Mouse (Mus musculus) CH12.LX (cell line): ENCODE data around the gene Samd13. TPM values are rescaled to one million over a fixed set of nuclear protein-coding genes. Genes with fewer than 3 reads are reported as not detected.

ENCODE experiments used
- DNase-seq: peaks from one replicate; pipeline ENCODE4 v3.0.0-alpha.2; 2013; ENCODE audit errors: extremely low read depth
- H3K27ac ChIP-seq: 2 replicates; pipeline ENCODE4 v1.5.1; 2012; ENCODE audit warnings: low read depth, mild to moderate bottlenecking, control low read depth, moderate library complexity; ENCODE audit not compliant: insufficient read depth
- H3K27me3 ChIP-seq: replicated peaks from 2 replicates; pipeline ENCODE3; 2012; ENCODE audit warnings: inconsistent platforms
- H3K36me3 ChIP-seq, 2 experiments: replicated peaks in 1 of 2; 2 replicates each; pipeline versions ENCODE3 to v1.6.1; 2012; ENCODE audit warnings: inconsistent platforms in 1 of 2, low read length in 1 of 2, mild to moderate bottlenecking in 1 of 2, mixed read lengths in 1 of 2, moderate library complexity in 1 of 2; ENCODE audit not compliant: control insufficient read depth in 1 of 2, insufficient read depth in 1 of 2
- H3K4me1 ChIP-seq, 2 experiments: 2 replicates each; pipeline ENCODE4 v1.6.1; 2012; ENCODE audit warnings: inconsistent platforms in 1 of 2, moderate library complexity in 1 of 2; ENCODE audit not compliant: insufficient read depth in 2 of 2, control insufficient read depth in 1 of 2
- H3K4me2 ChIP-seq: 2 replicates; pipeline ENCODE4 v1.6.1; 2012; ENCODE audit warnings: low read depth, mild to moderate bottlenecking, control low read depth; ENCODE audit not compliant: poor library complexity, insufficient read depth, severe bottlenecking
- H3K4me3 ChIP-seq, 3 experiments: fragments of 150-350 bp in 1 of 3; sonication (generic) in 1 of 3; replicated peaks in 1 of 3; 2 replicates each; pipeline versions ENCODE3 to v1.5.1; 2011 to 2012; ENCODE audit warnings: low read depth in 2 of 3, low read length in 2 of 3, mild to moderate bottlenecking in 2 of 3, moderate library complexity in 2 of 3, control low read depth in 1 of 3, improper control_type of control experiment in 1 of 3, inconsistent platforms in 1 of 3, mixed read lengths in 1 of 3; ENCODE audit not compliant: poor library complexity in 1 of 3
- H3K79me2 ChIP-seq: replicated peaks from 2 replicates; pipeline ENCODE4 v1.6.1; 2012; ENCODE audit warnings: mild to moderate bottlenecking, moderate library complexity; ENCODE audit not compliant: control insufficient read depth, poor library complexity, insufficient read depth, severe bottlenecking; ENCODE audit errors: extremely low read depth
- H3K9ac ChIP-seq: 2 replicates; pipeline ENCODE4 v1.6.1; 2012; ENCODE audit warnings: low read depth, mild to moderate bottlenecking, control low read depth, moderate library complexity; ENCODE audit not compliant: insufficient read depth
- H3K9me3 ChIP-seq: replicated peaks from 2 replicates; pipeline ENCODE3; 2012; ENCODE audit warnings: low read length, inconsistent platforms, mixed read lengths
- BHLHE40 ChIP-seq: IDR thresholded peaks from 2 replicates; pipeline ENCODE4 v1.6.1; 2011; ENCODE audit warnings: mild to moderate bottlenecking, low read depth, low read length, improper control_type of control experiment
- CHD1 ChIP-seq: IDR thresholded peaks from 2 replicates; pipeline ENCODE4 v1.6.1; 2012; ENCODE audit warnings: low read depth, low read length, improper control_type of control experiment, inconsistent platforms
- CHD2 ChIP-seq: IDR thresholded peaks from 2 replicates; pipeline ENCODE4 v1.6.1; 2011; ENCODE audit warnings: low read length, improper control_type of control experiment
- CTCF ChIP-seq, 2 experiments: IDR thresholded peaks in 1 of 2; conservative IDR thresholded peaks in 1 of 2; 2 replicates each; pipeline ENCODE4 v1.5.1; 2011 to 2012; ENCODE audit warnings: low read depth in 2 of 2, low read length in 2 of 2, improper control_type of control experiment in 1 of 2, inconsistent platforms in 1 of 2, mild to moderate bottlenecking in 1 of 2, moderate library complexity in 1 of 2
- EP300 ChIP-seq: IDR thresholded peaks from 2 replicates; pipeline ENCODE4 v1.6.1; 2011; ENCODE audit warnings: low read length, improper control_type of control experiment
- ETS1 ChIP-seq: conservative IDR thresholded peaks from 2 replicates; pipeline ENCODE4 v1.6.1; 2012; ENCODE audit warnings: low read depth, mild to moderate bottlenecking, inconsistent platforms, low read length, improper control_type of control experiment, moderate library complexity
- HCFC1 ChIP-seq: IDR thresholded peaks from 2 replicates; pipeline ENCODE4 v1.6.1; 2012; ENCODE audit warnings: low read depth, mild to moderate bottlenecking, inconsistent platforms, low read length, improper control_type of control experiment
- JUN ChIP-seq: IDR thresholded peaks from 2 replicates; pipeline ENCODE4 v1.6.1; 2011; ENCODE audit warnings: low read depth, mild to moderate bottlenecking, low read length, improper control_type of control experiment, moderate library complexity; ENCODE audit not compliant: insufficient read depth
- MAX ChIP-seq: IDR thresholded peaks from 2 replicates; pipeline ENCODE4 v1.6.1; 2011; ENCODE audit warnings: low read length, improper control_type of control experiment
- MAZ ChIP-seq: IDR thresholded peaks from 2 replicates; pipeline ENCODE4 v1.6.1; 2012; ENCODE audit warnings: low read depth, mild to moderate bottlenecking, inconsistent platforms, low read length, improper control_type of control experiment, moderate library complexity
- MEF2A ChIP-seq: IDR thresholded peaks from 2 replicates; pipeline ENCODE4 v1.6.1; 2014; ENCODE audit warnings: low read depth, mild to moderate bottlenecking, inconsistent platforms, low read length, improper control_type of control experiment, borderline replicate concordance
- MYC ChIP-seq: IDR thresholded peaks from 2 replicates; pipeline ENCODE4 v1.6.1; 2011; ENCODE audit warnings: low read depth, mild to moderate bottlenecking, improper control_type of control experiment, low read length
- NELFE ChIP-seq: IDR thresholded peaks from 2 replicates; pipeline ENCODE4 v1.6.1; 2011; ENCODE audit warnings: low read depth, low read length, improper control_type of control experiment
- NRF1 ChIP-seq: IDR thresholded peaks from 2 replicates; pipeline ENCODE4 v1.6.1; 2014; ENCODE audit warnings: low read depth, mild to moderate bottlenecking, inconsistent platforms, low read length, improper control_type of control experiment, moderate library complexity
- PAX5 ChIP-seq: IDR thresholded peaks from 2 replicates; pipeline ENCODE4 v1.6.1; 2012; ENCODE audit warnings: low read length, inconsistent platforms, mixed read lengths
- POLR2A ChIP-seq: IDR thresholded peaks from 2 replicates; pipeline ENCODE4 v1.6.1; 2011; ENCODE audit warnings: low read depth, mild to moderate bottlenecking, improper control_type of control experiment, low read length
- POLR2AphosphoS2 ChIP-seq: IDR thresholded peaks from 2 replicates; pipeline ENCODE4 v1.6.1; 2011; ENCODE audit warnings: low read depth, low read length, improper control_type of control experiment
- RAD21 ChIP-seq: IDR thresholded peaks from 2 replicates; pipeline ENCODE4 v1.6.1; 2011; ENCODE audit warnings: low read depth, mild to moderate bottlenecking, low read length, improper control_type of control experiment, moderate library complexity
- SMC3 ChIP-seq: IDR thresholded peaks from 2 replicates; pipeline ENCODE4 v1.6.1; 2011; ENCODE audit warnings: low read depth, low read length, improper control_type of control experiment
- UBTF ChIP-seq: IDR thresholded peaks from 2 replicates; pipeline ENCODE4 v1.6.1; 2012; ENCODE audit warnings: low read depth, mild to moderate bottlenecking, inconsistent platforms, low read length, improper control_type of control experiment, moderate library complexity
- USF1 ChIP-seq: IDR thresholded peaks from 2 replicates; pipeline ENCODE4 v1.6.1; 2014; ENCODE audit warnings: low read depth, mild to moderate bottlenecking, inconsistent platforms, low read length, improper control_type of control experiment
- ZMIZ1 ChIP-seq: IDR thresholded peaks from 2 replicates; pipeline ENCODE4 v1.6.1; 2012; ENCODE audit warnings: low read depth, mild to moderate bottlenecking, inconsistent platforms, low read length, improper control_type of control experiment
- ZNF384 ChIP-seq: IDR thresholded peaks from 2 replicates; pipeline ENCODE4 v1.6.1; 2012; ENCODE audit warnings: low read depth, low read length, improper control_type of control experiment, inconsistent platforms
- dilution Hi-C: fragments of 300-500 bp; cut with MboI; formaldehyde crosslinking; loops from 2 replicates; pipeline ENCODE4 v1.14.3; 2020; ENCODE audit warnings: low sequenced_read_pairs; ENCODE audit not compliant: extremely low pct_unique_long_range_greater_than_20kb, extremely low pct_ligation_motif_present
- in situ Hi-C: fragments of 300-500 bp; cut with MboI; formaldehyde crosslinking; loops from 3 replicates; pipeline ENCODE4 v1.14.3; 2019; ENCODE audit warnings: low sequenced_read_pairs, low pct_ligation_motif_present, low pct_unique_long_range_greater_than_20kb, mixed read lengths
- polyA plus RNA-seq: library from polyadenylated mRNA; unstranded; fragments of >175 nt; gene quantifications from 2 replicates; pipeline ENCODE4 v1.2.1, GENCODE M21; 2012; ENCODE audit warnings: low read depth; ENCODE audit not compliant: insufficient read length
- total RNA-seq, 2 experiments: library from RNA; depleted of rRNA; stranded (reverse); fragments of 300-350 nt in 1 of 2; fragments of >200 nt in 1 of 2; gene quantifications; 2 replicates each; pipeline ENCODE4 v1.2.3; 2012 to 2014

Gene Samd13
- total and polyA plus RNA-seq, 3 experiments: not detected

- H3K36me3 ChIP-seq: no peaks in the 10 kb centered on the region
- in situ Hi-C loops: no loop called here
- no peaks in the 10 kb centered on the region for H3K27me3 ChIP-seq
- no peak overlapping the region for H3K4me3 ChIP-seq
- no peak overlapping the region for H3K9ac ChIP-seq
- H3K9me3 ChIP-seq: no peaks in the 10 kb centered on the region
- no peaks in the 10 kb centered on the region for H3K79me2 ChIP-seq
- dilution Hi-C loops: no loop called here
- no peak for DNase-seq
- no peak overlapping the region for H3K27ac ChIP-seq
- TF ChIP-seq POLR2AphosphoS2 (no peak), MYC (no peak), HCFC1 (no peak), CHD2 (no peak), CTCF (conservative IDR thresholded peaks at IDR 0.05 in 1 of 2, IDR thresholded peaks at IDR 0.05 in 1 of 2; ENCODE audit: low read depth in 2 of 2, low read length in 2 of 2) (no peak), JUN (no peak), NELFE (no peak), NRF1 (no peak), RAD21 (no peak), PAX5 (no peak), USF1 (no peak), EP300 (no peak), ZNF384 (no peak), UBTF (no peak), MEF2A (no peak), POLR2A (no peak), SMC3 (no peak), ZMIZ1 (no peak)
- H3K4me2 ChIP-seq: no peak overlapping the region
- peaks cover 4 to 7% of the 10 kb centered on the region in 2 experiments; a peak in 3 of 4 replicates for H3K4me1 ChIP-seq
These were observed 14.7 kb upstream of the Samd13 start for GRCm38 (mm10) chr3:146700051-146700450.

DNA sequence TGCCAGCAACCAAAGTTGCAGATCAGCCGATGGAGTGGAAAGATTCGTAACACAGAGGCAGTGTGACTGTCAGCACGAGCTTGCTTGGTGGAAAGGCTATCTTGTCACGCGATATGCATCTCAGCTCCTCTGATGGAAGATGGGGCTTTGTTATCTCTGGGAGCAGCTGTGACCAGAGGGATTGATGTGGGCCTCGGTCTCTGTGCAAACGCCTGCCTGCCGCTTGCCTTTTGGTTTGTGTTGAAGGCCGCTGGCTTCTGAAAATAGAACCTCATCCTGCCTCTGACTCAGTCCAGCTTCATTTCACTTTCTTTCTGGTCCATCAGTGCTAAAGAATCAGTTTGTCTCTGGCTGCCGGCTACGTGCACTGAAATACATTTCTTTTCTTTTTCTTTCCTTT is 13.6 kb upstream of the Samd13 start:
- Histone ChIP-seq H3K27ac (no peak overlapping the region), H3K4me3 (no peak overlapping the region), H3K4me2 (no peak overlapping the region)

More for the DNA sequence above, 13.6 kb upstream of the Samd13 start:
- Histone ChIP-seq H3K9ac (no peak overlapping the region), H3K36me3 (no peaks in the 10 kb centered on the region), H3K4me1 (peaks cover 4 to 5% of the 10 kb centered on the region in 2 experiments; a peak in 3 of 4 replicates), H3K27me3 (no peaks in the 10 kb centered on the region), H3K9me3 (no peaks in the 10 kb centered on the region), H3K79me2 (no peaks in the 10 kb centered on the region)
- in situ Hi-C loops (no loop called here), dilution Hi-C loops (no loop called here)
- TF ChIP-seq MAX (no peak), MAZ (no peak), CHD1 (no peak), ZNF384 (peak; percentile 37; the same call in 1 of the 2 replicates), BHLHE40 (no peak), ETS1 (no peak)
- no peak for DNase-seq
